Mouse (Mus musculus): Measurements from ENCODE around the gene Gm8271.
"Not testable (repeated sequence)": the region's sequence is repeated elsewhere in the genome, so short reads cannot be mapped to it uniquely, and the experiment has no call there.

Gm8271 gene

GRCm38 (mm10) chr14:5185493-5185892 lies at the start of gene Gm8271:
Gene Gm8271 (plus strand): TSS chr14:5185793.
- DNase-seq: not testable (repeated sequence)

- DNase-seq: not testable (repeated sequence)
Observed at GRCm38 (mm10) chr14:5164235-5164634, 21.4 kb upstream of the Gm8271 start, which contains the start of gene Gm3317. Gene Gm3317 (plus strand): TSS chr14:5164535.
